Mouse (Mus musculus) lung, embryonic 14.5 days (tissue): Measurements from ENCODE around the gene Isg15. TPM values are rescaled to one million over a fixed set of nuclear protein-coding genes. Genes with fewer than 3 reads are reported as not detected.
A peak's percentile ranks its signal among the peaks of the same experiment; 100 is the strongest.

Experiments used
- ATAC-seq: fragments of 200-750 bp; cut with Nextera tagmentation; 2 replicates; pipeline ENCODE4 v1.8.0; 2017; ENCODE audit warnings: mild to moderate bottlenecking, moderate TSS enrichment, moderate library complexity; ENCODE audit not compliant: insufficient read depth
- DNase-seq: peaks from one replicate; pipeline ENCODE4 v3.0.0-alpha.2; 2015
- H3K27ac ChIP-seq: fragments of 300-500 bp; sonication (generic); 2 replicates; pipeline ENCODE4 v1.5.1; 2014; ENCODE audit warnings: low read depth, mild to moderate bottlenecking, moderate library complexity
- H3K27me3 ChIP-seq: fragments of 300-500 bp; sonication (generic); 2 replicates; pipeline ENCODE4 v1.6.1; 2014; ENCODE audit warnings: low read length, control low read depth; ENCODE audit not compliant: insufficient read depth
- H3K36me3 ChIP-seq: fragments of 300-500 bp; sonication (generic); 2 replicates; pipeline ENCODE4 v1.6.1; 2014; ENCODE audit warnings: control low read depth; ENCODE audit not compliant: insufficient read depth
- H3K4me1 ChIP-seq: fragments of 300-500 bp; sonication (generic); 2 replicates; pipeline ENCODE4 v1.6.1; 2014; ENCODE audit warnings: antibody characterized with exemption, control low read depth; ENCODE audit not compliant: insufficient read depth
- H3K4me2 ChIP-seq: fragments of 300-500 bp; sonication (generic); 2 replicates; pipeline ENCODE4 v1.6.1; 2014; ENCODE audit warnings: mild to moderate bottlenecking
- H3K4me3 ChIP-seq: fragments of 300-500 bp; sonication (generic); 2 replicates; pipeline ENCODE4 v1.5.1; 2014; ENCODE audit warnings: low read depth, low read length
- H3K9ac ChIP-seq: fragments of 300-500 bp; sonication (generic); 2 replicates; pipeline ENCODE4 v1.6.1; 2014
- H3K9me3 ChIP-seq: fragments of 300-500 bp; sonication (generic); 2 replicates; pipeline ENCODE4 v1.6.1; 2016; ENCODE audit warnings: low read depth, low read length, control low read depth
- CTCF ChIP-seq: IDR thresholded peaks from 2 replicates; pipeline ENCODE4 v1.5.1; 2016; ENCODE audit warnings: antibody characterized with exemption, low read depth
- WGBS: fragments of 180-500 bp; shearing (Covaris S2); extraction: QIAGEN DNeasy Blood & Tissue Kit; methylation state at CpG from one replicate; pipeline ENCODE4 v1.1.7; 2014; 5-methylcytosine and 5-hydroxymethylcytosine counted together
- polyA plus RNA-seq: library from polyadenylated mRNA; unstranded; fragments of >200 nt; fragmentation: Nextera tagmentation; extraction: Ambion mirVana; gene quantifications from 2 replicates; pipeline ENCODE4 v1.2.1, GENCODE M21; 2014

Gene Isg15
- polyA plus RNA-seq, 1 experiment from 2014 or later = not detected

GRCm38 (mm10) chr4:156234021-156234501, 33.4 kb upstream of the Isg15 start:
- Histone ChIP-seq H3K9me3 (no peaks in the 10 kb centered on the region), H3K36me3 (peaks cover 64% of the 10 kb centered on the region), H3K4me2 (peak overlapping the region; percentile 94), H3K9ac (peak overlapping the region; percentile 68), H3K27ac (no peak overlapping the region), H3K4me3 (peak overlapping the region; percentile 92), H3K4me1 (no peaks in the 10 kb centered on the region; the same call in none of the 2 replicates), H3K27me3 (no peaks in the 10 kb centered on the region)
- ATAC-seq (peak; percentile 12; the same call in 1 of the 2 replicates), DNase-seq (peak; percentile 47)
- WGBS = 2% methylated on average over 17 of the region's 17 CpGs
- TF ChIP-seq CTCF = no peak

DNA sequence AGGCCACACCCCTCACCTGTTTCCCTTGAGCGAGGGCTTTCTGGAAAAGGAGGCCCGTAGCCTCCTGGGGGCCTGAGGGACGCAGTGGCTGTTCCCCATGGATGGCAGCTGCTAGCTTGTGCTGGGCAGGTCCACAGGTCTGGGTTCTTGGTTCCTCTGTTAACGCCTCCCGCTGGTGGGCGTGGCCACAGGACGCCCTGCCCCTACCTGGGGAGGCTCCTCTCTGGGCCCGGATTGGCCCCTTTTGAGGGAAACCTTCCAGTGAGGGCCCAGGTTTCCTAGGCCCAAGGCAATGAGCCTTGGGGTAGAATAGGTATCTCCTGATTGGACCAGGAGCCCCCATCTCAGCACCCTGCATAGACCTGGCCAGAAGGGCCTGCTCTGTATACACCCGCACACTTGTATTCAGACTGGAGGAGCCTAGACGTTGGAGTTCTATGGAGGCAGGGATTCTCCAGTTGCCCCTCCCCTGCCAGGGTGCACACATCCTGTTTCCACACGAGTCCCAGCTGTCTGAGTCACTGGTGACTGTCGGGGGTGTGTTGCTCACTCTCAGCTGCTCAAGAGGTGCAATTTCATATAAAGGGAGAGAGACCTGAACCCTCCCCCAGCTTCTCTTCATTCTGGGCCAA, 27.9 kb upstream of the Isg15 start:
- no peak for TF ChIP-seq CTCF
- 16% methylated on average over 12 of the region's 12 CpGs for WGBS
- Histone ChIP-seq H3K27me3 (no peaks in the 10 kb centered on the region), H3K27ac (no peak overlapping the region), H3K36me3 (peaks cover 45% of the 10 kb centered on the region), H3K9me3 (no peaks in the 10 kb centered on the region), H3K4me3 (0 out of 2 replicates have a peak overlapping the region, but pooled peaks have one; percentile 8), H3K4me1 (peaks cover 3% of the 10 kb centered on the region; the same call in 1 of the 2 replicates), H3K9ac (peak overlapping the region; percentile 23), H3K4me2 (peak overlapping the region; percentile 40)
- ATAC-seq = peak; percentile 60; the same call in 1 of the 2 replicates
- DNase-seq = peak; percentile 35

DNA sequence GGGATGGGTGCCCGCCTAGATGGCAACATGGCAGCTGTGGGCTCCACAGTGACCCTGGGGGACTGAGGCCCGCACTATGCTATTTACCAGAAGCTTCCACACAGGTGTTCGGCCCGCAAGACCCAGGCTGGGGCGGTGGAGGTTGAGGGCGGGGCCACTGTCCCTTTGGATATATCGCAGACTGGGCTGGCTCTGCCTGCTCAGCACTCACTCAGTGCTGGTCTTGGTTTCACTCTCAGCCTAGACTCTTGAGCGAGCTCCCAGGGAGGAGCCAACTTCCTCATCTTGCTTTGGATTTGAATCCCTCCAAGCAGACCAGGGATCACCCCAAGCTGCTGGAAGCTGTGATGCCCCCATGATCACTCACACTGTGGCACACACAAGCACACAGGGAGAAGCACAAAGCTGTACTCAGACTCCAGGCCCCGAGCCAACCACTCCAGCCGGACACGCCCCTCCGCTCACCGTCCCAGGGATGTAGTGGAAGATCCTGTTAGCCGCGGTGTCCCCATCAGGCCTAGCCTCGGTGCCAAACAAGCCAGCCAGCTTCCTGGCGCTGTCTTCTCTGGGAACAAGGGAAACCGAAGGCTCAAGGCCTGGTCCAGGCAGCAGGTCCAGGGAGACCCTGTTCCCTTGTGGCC, 27.3 kb upstream of the Isg15 start:
- DNase-seq (peak; percentile 55), ATAC-seq (peak; percentile 39)
- Histone ChIP-seq H3K36me3 (peaks cover 39% of the 10 kb centered on the region), H3K9ac (peak overlapping the region; percentile 23), H3K27ac (no peak overlapping the region), H3K27me3 (no peaks in the 10 kb centered on the region), H3K4me1 (0 out of 2 replicates have a peak, but pooled peaks cover 3% of the 10 kb centered on the region), H3K4me2 (peak overlapping the region; percentile 40), H3K9me3 (no peaks in the 10 kb centered on the region), H3K4me3 (peak overlapping the region; percentile 8; the same call in 1 of the 2 replicates)
- WGBS = 27% methylated on average over 18 of the region's 18 CpGs
- TF ChIP-seq CTCF = no peak

- Histone ChIP-seq H3K4me3 (no peak overlapping the region), H3K27ac (no peak overlapping the region), H3K27me3 (no peaks in the 10 kb centered on the region), H3K36me3 (peaks cover 4% of the 10 kb centered on the region), H3K9me3 (no peaks in the 10 kb centered on the region), H3K4me2 (no peak overlapping the region), H3K4me1 (0 out of 2 replicates have a peak, but pooled peaks cover 3% of the 10 kb centered on the region), H3K9ac (no peak overlapping the region)
- no peak for TF ChIP-seq CTCF
- no peak for DNase-seq
- ATAC-seq = no peak
- 78% methylated on average over 2 of the region's 2 CpGs for WGBS
Measured at GRCm38 (mm10) chr4:156224276-156224675, 23.7 kb upstream of the Isg15 start.

GRCm38 (mm10) chr4:156219936-156220335, 19.3 kb upstream of the Isg15 start:
- Histone ChIP-seq H3K4me1 (no peaks in the 10 kb centered on the region), H3K27me3 (no peaks in the 10 kb centered on the region), H3K9ac (no peak overlapping the region), H3K9me3 (no peaks in the 10 kb centered on the region), H3K4me2 (no peak overlapping the region), H3K36me3 (no peaks in the 10 kb centered on the region), H3K4me3 (no peak overlapping the region), H3K27ac (no peak overlapping the region)
- TF ChIP-seq CTCF = no peak
- no peak for ATAC-seq
- 87% methylated on average over 11 of the region's 11 CpGs for WGBS
- DNase-seq = no peak

DNA sequence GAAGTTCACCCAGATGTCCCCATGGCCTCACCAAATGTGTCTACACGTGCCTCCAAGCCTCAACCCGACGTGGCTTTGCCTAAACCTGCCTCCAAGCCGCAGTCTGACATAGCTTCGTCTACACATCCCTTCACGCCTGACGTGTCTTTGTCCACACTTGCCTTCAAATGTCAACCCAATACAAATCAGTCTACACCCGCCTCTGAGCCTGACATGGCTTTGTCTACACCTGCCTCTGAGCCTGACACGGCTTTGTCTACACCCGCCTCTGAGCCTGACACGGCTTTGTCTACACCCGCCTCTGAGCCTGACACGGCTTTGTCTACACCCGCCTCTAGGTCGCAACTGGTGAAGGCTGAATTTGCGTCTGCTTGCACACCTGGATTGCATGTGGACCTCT, 17.2 kb upstream of the Isg15 start:
- no peak overlapping the region for H3K4me2 ChIP-seq
- no peak overlapping the region for H3K27ac ChIP-seq
- no peaks in the 10 kb centered on the region for H3K27me3 ChIP-seq
- whole genome bisulfite sequencing = 69% methylated on average over 16 of the region's 16 CpGs
- no peaks in the 10 kb centered on the region for H3K4me1 ChIP-seq
- ATAC-seq = no peak
- DNase-seq = no peak
- H3K9me3 ChIP-seq = no peaks in the 10 kb centered on the region
- no peaks in the 10 kb centered on the region for H3K36me3 ChIP-seq
- H3K9ac ChIP-seq = no peak overlapping the region
- no peak for TF ChIP-seq CTCF
- H3K4me3 ChIP-seq = no peak overlapping the region

DNA sequence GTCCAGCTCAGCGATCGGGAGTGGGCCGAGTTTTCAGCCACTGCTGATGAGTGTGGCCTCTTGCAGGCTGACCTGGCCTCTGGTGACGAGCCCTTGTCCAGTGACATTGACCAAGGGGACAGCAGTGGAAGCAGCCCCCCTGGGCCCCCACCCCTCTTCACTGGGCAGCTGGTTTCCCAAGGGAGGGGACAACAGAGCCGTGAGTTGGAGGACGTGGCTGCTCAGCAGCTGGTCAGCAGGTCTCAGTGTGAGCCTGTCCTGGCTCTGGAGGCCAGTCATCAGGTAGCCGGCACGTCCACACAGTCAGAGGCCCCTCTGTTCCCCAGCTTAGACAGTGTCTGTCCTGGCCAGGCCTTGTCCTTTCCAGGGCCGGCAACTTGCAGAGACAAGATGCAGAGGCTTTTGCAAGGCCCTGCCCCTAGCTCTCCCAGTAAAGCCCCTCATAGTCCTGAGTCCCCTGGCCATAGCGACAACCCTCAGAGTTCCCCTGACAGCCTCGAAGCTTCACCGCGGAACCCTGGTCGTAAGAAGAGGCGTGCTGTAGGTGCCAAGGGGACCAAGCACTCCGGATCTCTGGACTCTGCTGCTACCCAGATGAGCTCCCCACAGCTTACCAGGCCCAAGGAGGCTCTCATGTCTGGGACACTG, 16.5 kb upstream of the Isg15 start:
- Histone ChIP-seq H3K9me3 (no peaks in the 10 kb centered on the region), H3K4me3 (no peak overlapping the region), H3K4me1 (no peaks in the 10 kb centered on the region), H3K4me2 (no peak overlapping the region), H3K27me3 (no peaks in the 10 kb centered on the region), H3K36me3 (no peaks in the 10 kb centered on the region), H3K9ac (no peak overlapping the region), H3K27ac (no peak overlapping the region)
- WGBS = 80% methylated on average over 16 of the region's 16 CpGs
- peak; percentile 52; the same call in 1 of the 2 replicates for ATAC-seq
- TF ChIP-seq CTCF = no peak
- DNase-seq = no peak
